Mouse (Mus musculus): ENCODE results near the gene Qk. TPM values are rescaled to one million over a fixed set of nuclear protein-coding genes. Genes with fewer than 3 reads are reported as not detected.

Gene Qk
- polyA plus RNA-seq, 1 experiment from 2014 or later = 41.2 TPM

- H3K27ac ChIP-seq (ENCODE audit: low read length) = no peak overlapping the region
Observed at GRCm38 (mm10) chr17:10300968-10301795, 18.5 kb downstream of the Qk start.

GRCm38 (mm10) chr17:10299396-10299795 lies 20.3 kb downstream of the Qk start:
- 80% methylated on average over 1 of the region's 1 CpGs for WGBS
- Histone ChIP-seq H3K4me2 (ENCODE audit: low read length) (no peak overlapping the region), H3K4me1 (ENCODE audit: control insufficient read depth, insufficient read depth, low read length) (peaks cover 5% of the 10 kb centered on the region), H3K4me3 (ENCODE audit: low read depth, low read length) (no peak overlapping the region), H3K9me3 (replicated peaks; ENCODE audit: control insufficient read depth, low read length, poor library complexity, severe bottlenecking) (no peaks in the 10 kb centered on the region), H3K27me3 (ENCODE audit: control insufficient read depth, insufficient read depth, low read depth, low read length) (no peaks in the 10 kb centered on the region), H3K9ac (ENCODE audit: low read depth, low read length) (no peak overlapping the region), H3K27ac (ENCODE audit: low read length) (no peak overlapping the region), H3K36me3 (ENCODE audit: control insufficient read depth, insufficient read depth, low read length) (no peaks in the 10 kb centered on the region)
- no peak for ATAC-seq

More at GRCm38 (mm10) chr17:10300968-10301795, 18.5 kb downstream of the Qk start:
- H3K4me1 ChIP-seq (ENCODE audit: control insufficient read depth, insufficient read depth, low read length) = peaks cover 5% of the 10 kb centered on the region
- WGBS = 54% methylated on average over 4 of the region's 4 CpGs
- no peaks in the 10 kb centered on the region for H3K9me3 ChIP-seq (replicated peaks; ENCODE audit: control insufficient read depth, low read length, poor library complexity, severe bottlenecking)
- peak overlapping the region; percentile 18; the same call in 1 of the 2 replicates for H3K4me2 ChIP-seq (ENCODE audit: low read length)
- H3K27me3 ChIP-seq (ENCODE audit: control insufficient read depth, insufficient read depth, low read depth, low read length) = no peaks in the 10 kb centered on the region
- no peak overlapping the region for H3K4me3 ChIP-seq (ENCODE audit: low read depth, low read length)
- no peak for ATAC-seq
- H3K36me3 ChIP-seq (ENCODE audit: control insufficient read depth, insufficient read depth, low read length) = no peaks in the 10 kb centered on the region
- H3K9ac ChIP-seq (ENCODE audit: low read depth, low read length) = no peak overlapping the region

- Histone ChIP-seq H3K4me3 (ENCODE audit: low read depth, low read length) (no peak overlapping the region), H3K27ac (ENCODE audit: low read length) (no peak overlapping the region), H3K9ac (ENCODE audit: low read depth, low read length) (no peak overlapping the region), H3K4me2 (ENCODE audit: low read length) (no peak overlapping the region), H3K27me3 (ENCODE audit: control insufficient read depth, insufficient read depth, low read depth, low read length) (no peaks in the 10 kb centered on the region), H3K9me3 (replicated peaks; ENCODE audit: control insufficient read depth, low read length, poor library complexity, severe bottlenecking) (no peaks in the 10 kb centered on the region), H3K36me3 (ENCODE audit: control insufficient read depth, insufficient read depth, low read length) (no peaks in the 10 kb centered on the region), H3K4me1 (ENCODE audit: control insufficient read depth, insufficient read depth, low read length) (peaks cover 6% of the 10 kb centered on the region)
- 67% methylated on average over 2 of the region's 2 CpGs for WGBS
- no peak for ATAC-seq
Observed at GRCm38 (mm10) chr17:10292520-10292919, 27.1 kb downstream of the Qk start.

- Histone ChIP-seq H3K36me3 (ENCODE audit: control insufficient read depth, insufficient read depth, low read length) (no peaks in the 10 kb centered on the region), H3K9me3 (replicated peaks; ENCODE audit: control insufficient read depth, low read length, poor library complexity, severe bottlenecking) (no peaks in the 10 kb centered on the region), H3K9ac (ENCODE audit: low read depth, low read length) (no peak overlapping the region), H3K4me1 (ENCODE audit: control insufficient read depth, insufficient read depth, low read length) (peaks cover 20% of the 10 kb centered on the region), H3K4me2 (ENCODE audit: low read length) (peak overlapping the region; percentile 5; the same call in 1 of the 2 replicates), H3K27me3 (ENCODE audit: control insufficient read depth, insufficient read depth, low read depth, low read length) (no peaks in the 10 kb centered on the region), H3K4me3 (ENCODE audit: low read depth, low read length) (no peak overlapping the region), H3K27ac (ENCODE audit: low read length) (no peak overlapping the region)
- no peak for ATAC-seq
- 42% methylated on average over 2 of the region's 2 CpGs for WGBS
Observed at GRCm38 (mm10) chr17:10284772-10285171, 34.9 kb downstream of the Qk start.

GRCm38 (mm10) chr17:10279532-10279931 lies 40.1 kb downstream of the Qk start:
- H3K4me3 ChIP-seq (ENCODE audit: low read depth, low read length) = no peak overlapping the region
- H3K4me2 ChIP-seq (ENCODE audit: low read length) = no peak overlapping the region
- no peaks in the 10 kb centered on the region for H3K27me3 ChIP-seq (ENCODE audit: control insufficient read depth, insufficient read depth, low read depth, low read length)
- no peaks in the 10 kb centered on the region for H3K36me3 ChIP-seq (ENCODE audit: control insufficient read depth, insufficient read depth, low read length)
- H3K9ac ChIP-seq (ENCODE audit: low read depth, low read length) = no peak overlapping the region
- no peak overlapping the region for H3K27ac ChIP-seq (ENCODE audit: low read length)
- ATAC-seq = no peak
- WGBS = 68% methylated on average over 2 of the region's 2 CpGs
- no peaks in the 10 kb centered on the region for H3K9me3 ChIP-seq (replicated peaks; ENCODE audit: control insufficient read depth, low read length, poor library complexity, severe bottlenecking)
- peaks cover 2% of the 10 kb centered on the region for H3K4me1 ChIP-seq (ENCODE audit: control insufficient read depth, insufficient read depth, low read length)

- no peak overlapping the region for H3K4me2 ChIP-seq (ENCODE audit: low read length)
- H3K27me3 ChIP-seq (ENCODE audit: control insufficient read depth, insufficient read depth, low read depth, low read length) = no peaks in the 10 kb centered on the region
- peaks cover 2% of the 10 kb centered on the region for H3K4me1 ChIP-seq (ENCODE audit: control insufficient read depth, insufficient read depth, low read length)
- no peak for ATAC-seq
- no peak overlapping the region for H3K9ac ChIP-seq (ENCODE audit: low read depth, low read length)
- 0 out of 2 replicates have a peak, but pooled peaks cover 3% of the 10 kb centered on the region for H3K36me3 ChIP-seq (ENCODE audit: control insufficient read depth, insufficient read depth, low read length)
- no peak overlapping the region for H3K27ac ChIP-seq (ENCODE audit: low read length)
- H3K9me3 ChIP-seq (replicated peaks; ENCODE audit: control insufficient read depth, low read length, poor library complexity, severe bottlenecking) = no peaks in the 10 kb centered on the region
- WGBS = 44% methylated on average over 3 of the region's 3 CpGs
- no peak overlapping the region for H3K4me3 ChIP-seq (ENCODE audit: low read depth, low read length)
Observed at GRCm38 (mm10) chr17:10269518-10269917, 50.1 kb downstream of the Qk start.

- Histone ChIP-seq H3K4me3 (ENCODE audit: low read depth, low read length) (no peak overlapping the region), H3K36me3 (ENCODE audit: control insufficient read depth, insufficient read depth, low read length) (no peaks in the 10 kb centered on the region), H3K9ac (ENCODE audit: low read depth, low read length) (no peak overlapping the region), H3K27ac (ENCODE audit: low read length) (no peak overlapping the region), H3K9me3 (replicated peaks; ENCODE audit: control insufficient read depth, low read length, poor library complexity, severe bottlenecking) (no peaks in the 10 kb centered on the region), H3K27me3 (ENCODE audit: control insufficient read depth, insufficient read depth, low read depth, low read length) (no peaks in the 10 kb centered on the region), H3K4me2 (ENCODE audit: low read length) (no peak overlapping the region), H3K4me1 (ENCODE audit: control insufficient read depth, insufficient read depth, low read length) (peaks cover 2% of the 10 kb centered on the region)
- WGBS = 91% methylated on average over 1 of the region's 1 CpGs
- ATAC-seq = no peak
Observed at GRCm38 (mm10) chr17:10268468-10268867, 51.2 kb downstream of the Qk start.

GRCm38 (mm10) chr17:10266207-10266606 lies 53.4 kb downstream of the Qk start:
- 78% methylated on average over 4 of the region's 4 CpGs for WGBS
- no peak for ATAC-seq

GRCm38 (mm10) chr17:10251252-10251958 lies 68.2 kb downstream of the Qk start:
- H3K27ac ChIP-seq (ENCODE audit: low read length) = no peak overlapping the region; the same call in 1 of the 2 replicates
- H3K4me1 ChIP-seq (ENCODE audit: control insufficient read depth, insufficient read depth, low read length) = peaks cover 8% of the 10 kb centered on the region
- no peak overlapping the region for H3K4me3 ChIP-seq (ENCODE audit: low read depth, low read length)
- H3K27me3 ChIP-seq (ENCODE audit: control insufficient read depth, insufficient read depth, low read depth, low read length) = no peaks in the 10 kb centered on the region
- 61% methylated on average over 4 of the region's 4 CpGs for WGBS
- no peaks in the 10 kb centered on the region for H3K9me3 ChIP-seq (replicated peaks; ENCODE audit: control insufficient read depth, low read length, poor library complexity, severe bottlenecking)
- H3K36me3 ChIP-seq (ENCODE audit: control insufficient read depth, insufficient read depth, low read length) = no peaks in the 10 kb centered on the region
- no peak overlapping the region for H3K4me2 ChIP-seq (ENCODE audit: low read length)
- peak; percentile 14; the same call in 1 of the 2 replicates for ATAC-seq
- no peak overlapping the region for H3K9ac ChIP-seq (ENCODE audit: low read depth, low read length)

More at GRCm38 (mm10) chr17:10266207-10266606, 53.4 kb downstream of the Qk start:
- H3K9me3 ChIP-seq (replicated peaks; ENCODE audit: control insufficient read depth, low read length, poor library complexity, severe bottlenecking) = no peaks in the 10 kb centered on the region
- no peaks in the 10 kb centered on the region for H3K36me3 ChIP-seq (ENCODE audit: control insufficient read depth, insufficient read depth, low read length)
- no peaks in the 10 kb centered on the region for H3K27me3 ChIP-seq (ENCODE audit: control insufficient read depth, insufficient read depth, low read depth, low read length)
- no peak overlapping the region for H3K27ac ChIP-seq (ENCODE audit: low read length)
- no peak overlapping the region for H3K4me2 ChIP-seq (ENCODE audit: low read length)
- H3K4me1 ChIP-seq (ENCODE audit: control insufficient read depth, insufficient read depth, low read length) = peaks cover 2% of the 10 kb centered on the region
- no peak overlapping the region for H3K9ac ChIP-seq (ENCODE audit: low read depth, low read length)
- no peak overlapping the region for H3K4me3 ChIP-seq (ENCODE audit: low read depth, low read length)

Data from midbrain, embryonic 16.5 days (tissue).